Mouse (Mus musculus): ENCODE measurements around the gene Foxo3. TPM values are rescaled to one million over a fixed set of nuclear protein-coding genes. Genes with fewer than 3 reads are reported as not detected.

Foxo3 gene
- total and polyA plus RNA-seq, 3 experiments = 9.2 to 18.2 (median 12.6) TPM

GRCm38 (mm10) chr10:42249965-42250364 is 26.6 kb downstream of the Foxo3 start:
- in situ Hi-C loops (cut with MboI; ENCODE audit: low pct_ligation_motif_present, low pct_unique_long_range_greater_than_20kb, low sequenced_read_pairs) (no loop called here), dilution Hi-C loops (cut with MboI; ENCODE audit: extremely low pct_ligation_motif_present, extremely low pct_unique_long_range_greater_than_20kb, low sequenced_read_pairs) (no loop called here)
- DNase-seq (ENCODE audit: extremely low read depth) = no peak
- no peaks in the 10 kb centered on the region for H3K27me3 ChIP-seq (replicated peaks)
- no peak overlapping the region for H3K27ac ChIP-seq (ENCODE audit: insufficient read depth, low read depth)
- peaks cover 6 to 68% of the 10 kb centered on the region in 2 experiments for H3K36me3 ChIP-seq (replicated peaks in 1 of 2; ENCODE audit: control insufficient read depth in 1 of 2, insufficient read depth in 1 of 2, low read length in 1 of 2)
- H3K4me2 ChIP-seq (ENCODE audit: insufficient read depth, low read depth, poor library complexity, severe bottlenecking) = no peak overlapping the region
- H3K4me3 ChIP-seq (replicated peaks in 1 of 3; ENCODE audit: low read depth in 2 of 3, low read length in 2 of 3, poor library complexity in 1 of 3) = no peak overlapping the region
- no peaks in the 10 kb centered on the region; the same call in 1 of the 2 replicates for H3K79me2 ChIP-seq (replicated peaks; ENCODE audit: control insufficient read depth, extremely low read depth, insufficient read depth, poor library complexity, severe bottlenecking)
- H3K4me1 ChIP-seq (ENCODE audit: control insufficient read depth in 1 of 2, insufficient read depth in 2 of 2) = peaks cover 0 to 14% of the 10 kb centered on the region in 2 experiments; a peak in 3 of 4 replicates
- TF ChIP-seq TBP (conservative IDR thresholded peaks at IDR 0.05; ENCODE audit: low read depth, low read length) (no peak), CHD1 (IDR thresholded peaks at IDR 0.05; ENCODE audit: low read depth, low read length) (no peak), MAFK (IDR thresholded peaks at IDR 0.05; ENCODE audit: insufficient replicate concordance, low read length) (no peak), EP300 (IDR thresholded peaks at IDR 0.05; ENCODE audit: low read length) (no peak), JUND (conservative IDR thresholded peaks at IDR 0.05; ENCODE audit: low read depth, low read length) (no peak), MEF2A (IDR thresholded peaks at IDR 0.05; ENCODE audit: borderline replicate concordance, low read depth, low read length) (no peak), USF1 (IDR thresholded peaks at IDR 0.05; ENCODE audit: low read depth, low read length) (no peak), IRF4 (IDR thresholded peaks at IDR 0.05; ENCODE audit: low read depth, low read length) (no peak), MXI1 (IDR thresholded peaks at IDR 0.05; ENCODE audit: low read depth, low read length) (no peak), E2F4 (IDR thresholded peaks at IDR 0.05; ENCODE audit: insufficient replicate concordance, low read depth, low read length) (no peak), PAX5 (IDR thresholded peaks at IDR 0.05; ENCODE audit: low read length) (no peak), RAD21 (IDR thresholded peaks at IDR 0.05; ENCODE audit: low read depth, low read length) (no peak), NELFE (IDR thresholded peaks at IDR 0.05; ENCODE audit: low read depth, low read length) (no peak), MAX (IDR thresholded peaks at IDR 0.05; ENCODE audit: low read length) (no peak), ETS1 (conservative IDR thresholded peaks at IDR 0.05; ENCODE audit: low read depth, low read length) (no peak), NRF1 (IDR thresholded peaks at IDR 0.05; ENCODE audit: low read depth, low read length) (no peak), CHD2 (IDR thresholded peaks at IDR 0.05; ENCODE audit: low read length) (no peak)
- H3K9ac ChIP-seq (ENCODE audit: insufficient read depth, low read depth) = no peak overlapping the region
- H3K9me3 ChIP-seq (replicated peaks; ENCODE audit: low read length) = no peaks in the 10 kb centered on the region

- H3K4me2 ChIP-seq (ENCODE audit: insufficient read depth, low read depth, poor library complexity, severe bottlenecking) = no peak overlapping the region
- no peak for DNase-seq (ENCODE audit: extremely low read depth)
- H3K4me1 ChIP-seq (ENCODE audit: control insufficient read depth in 1 of 2, insufficient read depth in 2 of 2) = peaks cover 0 to 14% of the 10 kb centered on the region in 2 experiments; a peak in 3 of 4 replicates
- dilution Hi-C loops (cut with MboI; ENCODE audit: extremely low pct_ligation_motif_present, extremely low pct_unique_long_range_greater_than_20kb, low sequenced_read_pairs) (no loop called here), in situ Hi-C loops (cut with MboI; ENCODE audit: low pct_ligation_motif_present, low pct_unique_long_range_greater_than_20kb, low sequenced_read_pairs) (no loop called here)
- H3K4me3 ChIP-seq (replicated peaks in 1 of 3; ENCODE audit: low read depth in 2 of 3, low read length in 2 of 3, poor library complexity in 1 of 3) = no peak overlapping the region
- H3K27me3 ChIP-seq (replicated peaks) = no peaks in the 10 kb centered on the region
- H3K27ac ChIP-seq (ENCODE audit: insufficient read depth, low read depth) = no peak overlapping the region
- TF ChIP-seq MXI1 (IDR thresholded peaks at IDR 0.05; ENCODE audit: low read depth, low read length) = no peak
- no peak for TF ChIP-seq PAX5 (IDR thresholded peaks at IDR 0.05; ENCODE audit: low read length)
- no peak for TF ChIP-seq POLR2A (IDR thresholded peaks at IDR 0.05; ENCODE audit: low read depth, low read length)
- TF ChIP-seq NELFE (IDR thresholded peaks at IDR 0.05; ENCODE audit: low read depth, low read length) = no peak
- TF ChIP-seq KAT2A (IDR thresholded peaks at IDR 0.05; ENCODE audit: insufficient replicate concordance, low read length) = no peak
- TF ChIP-seq SIN3A (IDR thresholded peaks at IDR 0.05; ENCODE audit: low read length) = no peak
- no peak for TF ChIP-seq ZNF384 (IDR thresholded peaks at IDR 0.05; ENCODE audit: low read depth, low read length)
- TF ChIP-seq ZKSCAN1 (IDR thresholded peaks at IDR 0.05; ENCODE audit: borderline replicate concordance, low read depth, low read length) = no peak
- TF ChIP-seq MYC (IDR thresholded peaks at IDR 0.05; ENCODE audit: low read depth, low read length) = no peak
- TF ChIP-seq USF1 (IDR thresholded peaks at IDR 0.05; ENCODE audit: low read depth, low read length) = no peak
- TF ChIP-seq CTCF (conservative IDR thresholded peaks at IDR 0.05 in 1 of 2, IDR thresholded peaks at IDR 0.05 in 1 of 2; ENCODE audit: low read depth in 2 of 2, low read length in 2 of 2) = no peak
- no peak for TF ChIP-seq IRF4 (IDR thresholded peaks at IDR 0.05; ENCODE audit: low read depth, low read length)
- no peak for TF ChIP-seq JUND (conservative IDR thresholded peaks at IDR 0.05; ENCODE audit: low read depth, low read length)
- no peak for TF ChIP-seq POLR2AphosphoS2 (IDR thresholded peaks at IDR 0.05; ENCODE audit: low read depth, low read length)
- no peak for TF ChIP-seq RCOR1 (conservative IDR thresholded peaks at IDR 0.05; ENCODE audit: low read depth, low read length)
- TF ChIP-seq E2F4 (IDR thresholded peaks at IDR 0.05; ENCODE audit: insufficient replicate concordance, low read depth, low read length) = no peak
- TF ChIP-seq TBP (conservative IDR thresholded peaks at IDR 0.05; ENCODE audit: low read depth, low read length) = no peak
- TF ChIP-seq ZC3H11A (IDR thresholded peaks at IDR 0.05; ENCODE audit: low read depth, low read length) = no peak
- H3K79me2 ChIP-seq (replicated peaks; ENCODE audit: control insufficient read depth, extremely low read depth, insufficient read depth, poor library complexity, severe bottlenecking) = no peaks in the 10 kb centered on the region; the same call in 1 of the 2 replicates
- H3K9ac ChIP-seq (ENCODE audit: insufficient read depth, low read depth) = no peak overlapping the region
- H3K9me3 ChIP-seq (replicated peaks; ENCODE audit: low read length) = no peaks in the 10 kb centered on the region
- peaks cover 5 to 64% of the 10 kb centered on the region in 2 experiments for H3K36me3 ChIP-seq (replicated peaks in 1 of 2; ENCODE audit: control insufficient read depth in 1 of 2, insufficient read depth in 1 of 2, low read length in 1 of 2)
Observed at GRCm38 (mm10) chr10:42248644-42249043, 27.9 kb downstream of the Foxo3 start.
